Mouse (Mus musculus) bone marrow macrophage, adult 2 months (primary cell): ENCODE results near the gene Mink1.
"Not testable (repeated sequence)": the region's sequence is repeated elsewhere in the genome, so short reads cannot be mapped to it uniquely, and the experiment has no call there.

ENCODE experiments used
- CTCF ChIP-seq: IDR thresholded peaks from 2 replicates; pipeline ENCODE4 v1.5.1; 2012; ENCODE audit warnings: low read depth, mild to moderate bottlenecking, low read length, moderate library complexity
- POLR2A ChIP-seq: IDR thresholded peaks from 2 replicates; pipeline ENCODE4 v1.6.1; 2012; ENCODE audit warnings: mild to moderate bottlenecking, low read depth, low read length, borderline replicate concordance

GRCm38 (mm10) chr11:70570614-70571013, 7.9 kb downstream of the Mink1 start:
- not testable (repeated sequence) for TF ChIP-seq CTCF, POLR2A
